8 mouse cellular contexts compared by ENCODE assay signal in genomic region chr1:40579784-40580183, GRCm38 (mm10). TPM values are rescaled to one million over a fixed set of nuclear protein-coding genes. Genes with fewer than 3 reads are reported as not detected.
DNase-seq lines count a peak whose midpoint lies in the region; ATAC-seq and TF ChIP-seq lines count a peak whose summit lies in the region.

TSS of gene Slc9a4 (plus strand) at chr1:40580081.

- no peaks in the 10 kb centered on the region for H3K27me3 ChIP-seq in kidney, adult 2 months (replicated peaks; ENCODE audit: control insufficient read depth, insufficient read depth, low read length)
- peaks cover 5% of the 10 kb centered on the region; the same call in 1 of the 2 replicates for H3K27me3 ChIP-seq in limb, embryonic 14.5 days (ENCODE audit: control insufficient read depth, insufficient read depth, low read length)

- no peak within 1 kb of the TSS; the same call in 1 of the 2 replicates for H3K4me2 ChIP-seq in limb, embryonic 14.5 days (replicated peaks; ENCODE audit: low read depth, low read length, severe bottlenecking)

- no peak for ATAC-seq in limb, embryonic 14.5 days (ENCODE audit: low FRiP score, low read depth)

- no peak within 1 kb of the TSS for H3K27ac ChIP-seq in bone marrow, adult 2 months (ENCODE audit: control insufficient read depth, insufficient read depth, low read depth, low read length, poor library complexity)
- no peak within 1 kb of the TSS for H3K27ac ChIP-seq in kidney, adult 2 months (ENCODE audit: insufficient read depth, low read depth, low read length)
- H3K27ac ChIP-seq in limb, embryonic 14.5 days (replicated peaks; ENCODE audit: low read depth, low read length), result no peak within 1 kb of the TSS

- no peak within 1 kb of the TSS for H3K4me3 ChIP-seq in bone marrow, adult 2 months (replicated peaks; ENCODE audit: control insufficient read depth, low read depth, low read length)
- H3K4me3 ChIP-seq in kidney, adult 2 months (ENCODE audit: insufficient read depth, low read depth, low read length), result 0 out of 2 replicates have a peak within 1 kb of the TSS, but pooled peaks have one; percentile 6
- H3K4me3 ChIP-seq in limb, embryonic 14.5 days (replicated peaks; ENCODE audit: low read length), result no peak within 1 kb of the TSS

- no peaks in the 10 kb centered on the region for H3K9me3 ChIP-seq in limb, embryonic 14.5 days (ENCODE audit: control insufficient read depth, low read length)

- 7% methylated on average over 7 of the region's 7 CpGs for WGBS in bone marrow, adult 2 months
- WGBS in kidney, adult 2 months, result 5% methylated on average over 7 of the region's 7 CpGs
- 6% methylated on average over 7 of the region's 7 CpGs for WGBS in limb, embryonic 14.5 days

- peak; percentile 14 for DNase-seq in ovary, postnatal 36 days (ENCODE audit: low spot score)
- no peak for DNase-seq in ovary, adult 18-20 months (ENCODE audit: low spot score)
- DNase-seq in forelimb bud, embryonic 11.5 days (ENCODE audit: low read depth, low spot score), result peak; percentile 44
- peak; percentile 58 for DNase-seq in kidney, adult 2 months
- peak; percentile 61 for DNase-seq in limb, embryonic 14.5 days (ENCODE audit: low spot score)
- peak; percentile 19 for DNase-seq in retina, postnatal 7 days (ENCODE audit: low read depth, low spot score)
- no peak for DNase-seq in spleen, postnatal 4 days (ENCODE audit: low spot score in 2 of 2)

- no peaks in the 10 kb centered on the region for H3K36me3 ChIP-seq in kidney, adult 2 months (ENCODE audit: control insufficient read depth, insufficient read depth, low read length)
- H3K36me3 ChIP-seq in limb, embryonic 14.5 days (ENCODE audit: control insufficient read depth, insufficient read depth, low read length), result no peaks in the 10 kb centered on the region

- peak; percentile 55 for TF ChIP-seq CTCF in bone marrow, adult 2 months (IDR thresholded peaks at IDR 0.05; ENCODE audit: control insufficient read depth, insufficient read depth, low read length)
- TF ChIP-seq CTCF in kidney, adult 2 months (conservative IDR thresholded peaks at IDR 0.05; ENCODE audit: insufficient read depth, insufficient read length, low read depth, low read length), result peak; percentile 76

- H3K4me1 ChIP-seq in bone marrow, adult 2 months (ENCODE audit: control insufficient read depth, insufficient read depth, low read length), result no peaks in the 10 kb centered on the region
- no peaks in the 10 kb centered on the region for H3K4me1 ChIP-seq in kidney, adult 2 months (ENCODE audit: control insufficient read depth, insufficient read depth, low read length)
- H3K4me1 ChIP-seq in limb, embryonic 14.5 days (ENCODE audit: control insufficient read depth, insufficient read depth, low read length), result no peaks in the 10 kb centered on the region

- H3K9ac ChIP-seq in limb, embryonic 14.5 days (ENCODE audit: low read depth, low read length, severe bottlenecking), result no peak within 1 kb of the TSS

- TF ChIP-seq POLR2A in bone marrow, adult 2 months (IDR thresholded peaks at IDR 0.05; ENCODE audit: borderline replicate concordance, control insufficient read depth, low read depth, low read length), result no peak
- TF ChIP-seq POLR2A in kidney, adult 2 months (IDR thresholded peaks at IDR 0.05; ENCODE audit: low read depth, low read length), result no peak
- TF ChIP-seq POLR2A in limb, embryonic 14.5 days (IDR thresholded peaks at IDR 0.05; ENCODE audit: borderline replicate concordance, extremely low read depth, insufficient read depth, insufficient read length), result no peak

RNA-seq across cellular contexts. Expression of gene Slc9a4, which starts in this region (rescaled TPM):
- polyA plus RNA-seq in bone marrow, adult 2 months (2011; ENCODE audit: insufficient read depth, insufficient read length, low replicate concordance, missing spikeins), result not detected in 2 replicates
- polyA plus RNA-seq in kidney, adult 2 months (2012; rRNA removed), result 2.9 and 5.0 TPM in 2 replicates
- polyA plus RNA-seq in limb, embryonic 14.5 days (2012; rRNA removed), result 0.04 and 0.09 TPM in 2 replicates
- polyA plus RNA-seq in limb, embryonic 14.5 days (2014; fragmentation: Nextera tagmentation; extraction: Ambion mirVana), result not detected in 2 replicates

Comparison
In these comparisons a context has a peak if more than half of its experiments do, and no peak if none do; other contexts are left out.
1. DNase-seq: peak in ovary, postnatal 36 days (single experiment), forelimb bud, embryonic 11.5 days (single experiment), kidney, adult 2 months (single experiment) and retina, postnatal 7 days (single experiment); none in ovary, adult 18-20 months (single experiment) and spleen, postnatal 4 days (0 of 2).
2. Peak in DNase-seq in limb, embryonic 14.5 days; RNA of the gene not detected or under 1 TPM.